Mouse (Mus musculus) heart, adult 2 months (tissue): ENCODE measurements around the gene Gpr22.

Source experiments
- CTCF ChIP-seq: fragments of 200-600 bp; IDR thresholded peaks from 2 replicates; pipeline ENCODE4 v1.8.1; 2022; ENCODE audit warnings: antibody characterized with exemption, mild to moderate bottlenecking, moderate library complexity
- EP300 ChIP-seq: fragments of 200-500 bp; IDR thresholded peaks from 2 replicates; pipeline ENCODE4 v1.6.1; 2011; ENCODE audit warnings: low read depth, low read length, control low read depth; ENCODE audit not compliant: insufficient read depth
- POLR2A ChIP-seq: fragments of 200-500 bp; IDR thresholded peaks from 2 replicates; pipeline ENCODE4 v1.6.1; 2011; ENCODE audit warnings: mild to moderate bottlenecking, low read depth, low read length, control low read depth; ENCODE audit not compliant: insufficient read depth

GRCm38 (mm10) chr12:31703904-31704303 is 9.8 kb downstream of the Gpr22 start:
- 0 out of 2 replicates have a peak, but pooled peaks have one; percentile 19 for TF ChIP-seq CTCF
- TF ChIP-seq EP300: peak; percentile 89
- TF ChIP-seq POLR2A: 0 out of 2 replicates have a peak, but pooled peaks have one; percentile 36
